Mouse (Mus musculus) thymus, adult 2 months (tissue): ENCODE results near the gene Gosr2. TPM values are rescaled to one million over a fixed set of nuclear protein-coding genes. Genes with fewer than 3 reads are reported as not detected.

Source experiments
- DNase-seq: peaks from one replicate; pipeline ENCODE4 v3.0.0; 2021
- H3K27ac ChIP-seq: fragments of 200-500 bp; 2 replicates; pipeline ENCODE4 v1.5.1; 2012; ENCODE audit warnings: low read length, control low read depth; ENCODE audit not compliant: control insufficient read depth, insufficient read depth
- H3K27me3 ChIP-seq: fragments of 200-500 bp; 2 replicates; pipeline ENCODE4 v1.6.1; 2012; ENCODE audit warnings: mild to moderate bottlenecking, low read length, moderate library complexity, mixed read lengths; ENCODE audit not compliant: control insufficient read depth, insufficient read depth
- H3K36me3 ChIP-seq: fragments of 200-500 bp; 2 replicates; pipeline ENCODE4 v1.6.1; 2012; ENCODE audit warnings: mild to moderate bottlenecking, low read length, moderate library complexity; ENCODE audit not compliant: control insufficient read depth, insufficient read depth
- H3K4me1 ChIP-seq: fragments of 200-500 bp; replicated peaks from 2 replicates; pipeline ENCODE4 v1.6.1; 2012; ENCODE audit warnings: low read length; ENCODE audit not compliant: control insufficient read depth, insufficient read depth
- H3K4me3 ChIP-seq: fragments of 200-500 bp; 2 replicates; pipeline ENCODE4 v1.5.1; 2012; ENCODE audit warnings: mild to moderate bottlenecking, low read length, control low read depth, moderate library complexity; ENCODE audit not compliant: control insufficient read depth, insufficient read depth
- CTCF ChIP-seq: fragments of 200-500 bp; IDR thresholded peaks from 2 replicates; pipeline ENCODE4 v1.5.1; 2012; ENCODE audit warnings: mild to moderate bottlenecking, control low read depth, low read length, moderate library complexity, borderline replicate concordance; ENCODE audit not compliant: control insufficient read depth, poor library complexity, insufficient read depth; ENCODE audit errors: extremely low read depth
- POLR2A ChIP-seq: fragments of 200-500 bp; IDR thresholded peaks from 2 replicates; pipeline ENCODE4 v1.6.1; 2012; ENCODE audit warnings: mild to moderate bottlenecking, low read length, control low read depth, moderate library complexity; ENCODE audit not compliant: control insufficient read depth, poor library complexity, insufficient read depth; ENCODE audit errors: extremely low read depth
- WGBS: fragments of 180-500 bp; shearing (Covaris S2); methylation state at CpG from one replicate; pipeline ENCODE4 v1.1.7; 2018; 5-methylcytosine and 5-hydroxymethylcytosine counted together
- polyA plus RNA-seq: library from polyadenylated mRNA; depleted of rRNA; stranded (reverse); fragments of >200 nt; gene quantifications from 2 replicates; pipeline ENCODE4 v1.2.3, GENCODE M21; 2012; rRNA removed

The Gosr2 gene
- polyA plus RNA-seq, 1 experiment = 99.8 TPM

DNA sequence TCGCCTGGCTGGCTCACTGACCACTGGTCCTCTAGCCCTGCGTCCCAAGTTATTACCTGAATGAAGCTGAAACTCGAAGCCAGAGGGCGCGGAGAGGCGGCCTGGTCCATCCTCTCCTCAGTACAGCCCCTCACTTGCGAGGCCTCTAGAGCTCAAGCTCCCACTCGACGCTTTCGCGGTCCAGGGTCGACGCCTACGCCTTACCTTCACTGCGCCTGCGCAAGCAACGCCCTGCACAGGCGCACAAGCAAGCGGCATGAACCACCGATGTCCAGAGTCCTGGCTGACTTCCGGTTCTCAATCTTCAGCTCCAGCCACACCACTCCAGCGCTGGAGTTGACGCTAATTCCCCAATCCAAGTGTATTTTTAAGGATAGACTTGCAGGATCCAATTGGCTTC lies 70.2 kb downstream of the Gosr2 start:
- H3K27me3 ChIP-seq = no peaks in the 10 kb centered on the region
- H3K27ac ChIP-seq = no peak overlapping the region
- WGBS = 84% methylated on average over 23 of the region's 23 CpGs
- no peaks in the 10 kb centered on the region for H3K4me1 ChIP-seq
- no peak overlapping the region for H3K4me3 ChIP-seq
- H3K36me3 ChIP-seq = no peaks in the 10 kb centered on the region
- TF ChIP-seq POLR2A (no peak), CTCF (no peak)
- DNase-seq = no peak

Other genes with a start within 250 kb of the Gosr2 start
- gene Lrrc37a, start 193.3 kb downstream of the Gosr2 start, polyA plus RNA-seq = 0.01 TPM in 1 of 2 replicates, not detected in the other
- gene Gm884, start 76.8 kb downstream of the Gosr2 start, polyA plus RNA-seq = not detected in 2 replicates
- not detected in 2 replicates for gene Lyzl6, start 59.0 kb downstream of the Gosr2 start, polyA plus RNA-seq
- gene Rprml, start 48.3 kb downstream of the Gosr2 start, polyA plus RNA-seq = 0.09 TPM in 1 of 2 replicates, not detected in the other
- gene Wnt9b, start 51.9 kb upstream of the Gosr2 start, polyA plus RNA-seq = 0.13 and 0.15 TPM in 2 replicates
- 0.33 and 0.43 TPM in 2 replicates for gene Wnt3, start 76.3 kb upstream of the Gosr2 start, polyA plus RNA-seq